Mouse (Mus musculus) hindbrain, embryonic 16.5 days (tissue): ENCODE data around the gene Ppip5k2. TPM values are rescaled to one million over a fixed set of nuclear protein-coding genes. Genes with fewer than 3 reads are reported as not detected.
A peak's percentile ranks its signal among the peaks of the same experiment; 100 is the strongest.

ENCODE experiments used
- ATAC-seq: fragments of 200-750 bp; cut with Nextera tagmentation; 2 replicates; pipeline ENCODE4 v1.8.0; 2017; ENCODE audit warnings: moderate TSS enrichment, moderate library complexity
- H3K27ac ChIP-seq: fragments of 300-500 bp; sonication (generic); 2 replicates; pipeline ENCODE4 v1.5.1; 2014; ENCODE audit warnings: low read depth, mild to moderate bottlenecking, control low read depth, low read length, moderate library complexity
- H3K27me3 ChIP-seq: fragments of 300-500 bp; sonication (generic); replicated peaks from 2 replicates; pipeline ENCODE4 v1.6.1; 2014; ENCODE audit warnings: low read length; ENCODE audit not compliant: control insufficient read depth, insufficient read depth
- H3K36me3 ChIP-seq: fragments of 300-500 bp; sonication (generic); 2 replicates; pipeline ENCODE4 v1.6.1; 2014; ENCODE audit warnings: mild to moderate bottlenecking, low read length, moderate library complexity, mixed read lengths; ENCODE audit not compliant: control insufficient read depth, insufficient read depth
- H3K4me1 ChIP-seq: fragments of 300-500 bp; sonication (generic); 2 replicates; pipeline ENCODE4 v1.6.1; 2014; ENCODE audit warnings: low read depth, low read length; ENCODE audit not compliant: control insufficient read depth, insufficient read depth
- H3K4me2 ChIP-seq: fragments of 300-500 bp; sonication (generic); 2 replicates; pipeline ENCODE4 v1.6.1; 2014; ENCODE audit warnings: mild to moderate bottlenecking, low read length, control low read depth, moderate library complexity
- H3K4me3 ChIP-seq: fragments of 300-500 bp; sonication (generic); 2 replicates; pipeline ENCODE4 v1.5.1; 2014; ENCODE audit warnings: mild to moderate bottlenecking, low read length, control low read depth, moderate library complexity
- H3K9ac ChIP-seq: fragments of 300-500 bp; sonication (generic); 2 replicates; pipeline ENCODE4 v1.6.1; 2014; ENCODE audit warnings: low read depth, mild to moderate bottlenecking, control low read depth, low read length, moderate library complexity
- H3K9me3 ChIP-seq: fragments of 300-500 bp; sonication (generic); 2 replicates; pipeline ENCODE4 v1.6.1; 2014; ENCODE audit warnings: mild to moderate bottlenecking, low read length, moderate library complexity; ENCODE audit not compliant: control insufficient read depth
- WGBS: fragments of 180-500 bp; shearing (Covaris S2); extraction: QIAGEN DNeasy Blood & Tissue Kit; methylation state at CpG from one replicate; pipeline ENCODE4 v1.1.7; 2014; 5-methylcytosine and 5-hydroxymethylcytosine counted together
- polyA plus RNA-seq: library from polyadenylated mRNA; unstranded; fragments of >200 nt; fragmentation: Nextera tagmentation; extraction: Ambion mirVana; gene quantifications from 2 replicates; pipeline ENCODE4 v1.2.1, GENCODE M21; 2015

Ppip5k2 gene
- polyA plus RNA-seq, 1 experiment from 2014 or later, result 45.5 TPM

GRCm38 (mm10) chr1:97660687-97661405, 109.4 kb downstream of the Ppip5k2 start:
- peak overlapping the region; percentile 99 for H3K27ac ChIP-seq
- H3K4me2 ChIP-seq, result peak overlapping the region; percentile 73
- peak; percentile 37 for ATAC-seq
- no peaks in the 10 kb centered on the region for H3K36me3 ChIP-seq
- H3K27me3 ChIP-seq, result no peaks in the 10 kb centered on the region
- no peaks in the 10 kb centered on the region for H3K9me3 ChIP-seq
- peaks cover 25% of the 10 kb centered on the region for H3K4me1 ChIP-seq
- H3K9ac ChIP-seq, result peak overlapping the region; percentile 97
- H3K4me3 ChIP-seq, result peak overlapping the region; percentile 62
- WGBS, result under 1% methylated on average over 81 of the region's 93 CpGs

- ATAC-seq, result no peak
These were observed 110.8 kb downstream of the Ppip5k2 start for GRCm38 (mm10) chr1:97659405-97659804.

GRCm38 (mm10) chr1:97657786-97658185, 112.4 kb downstream of the Ppip5k2 start:
- no peak overlapping the region for H3K27ac ChIP-seq
- H3K4me2 ChIP-seq, result peak overlapping the region; percentile 18; the same call in 1 of the 2 replicates
- WGBS, result 68% methylated on average over 2 of the region's 2 CpGs
- ATAC-seq, result no peak
- H3K36me3 ChIP-seq, result no peaks in the 10 kb centered on the region
- peaks cover 28% of the 10 kb centered on the region for H3K4me1 ChIP-seq
- no peak overlapping the region for H3K4me3 ChIP-seq
- H3K9me3 ChIP-seq, result no peaks in the 10 kb centered on the region
- no peaks in the 10 kb centered on the region for H3K27me3 ChIP-seq
- no peak overlapping the region for H3K9ac ChIP-seq

More at GRCm38 (mm10) chr1:97659405-97659804, 110.8 kb downstream of the Ppip5k2 start:
- peaks cover 28% of the 10 kb centered on the region for H3K4me1 ChIP-seq
- no peak overlapping the region for H3K27ac ChIP-seq
- no peaks in the 10 kb centered on the region for H3K27me3 ChIP-seq
- 37% methylated on average over 7 of the region's 7 CpGs for WGBS
- peak overlapping the region; percentile 62 for H3K4me3 ChIP-seq
- no peaks in the 10 kb centered on the region for H3K36me3 ChIP-seq
- H3K9me3 ChIP-seq, result no peaks in the 10 kb centered on the region
- H3K4me2 ChIP-seq, result peak overlapping the region; percentile 73
- H3K9ac ChIP-seq, result peak overlapping the region; percentile 29

- no peak for ATAC-seq
- Histone ChIP-seq H3K4me3 (no peak overlapping the region), H3K27me3 (no peaks in the 10 kb centered on the region), H3K36me3 (no peaks in the 10 kb centered on the region), H3K9me3 (no peaks in the 10 kb centered on the region), H3K4me1 (peaks cover 33% of the 10 kb centered on the region), H3K27ac (no peak overlapping the region), H3K4me2 (no peak overlapping the region), H3K9ac (no peak overlapping the region)
- 61% methylated on average over 2 of the region's 2 CpGs for WGBS
These were observed 113.0 kb downstream of the Ppip5k2 start for GRCm38 (mm10) chr1:97657201-97657600.

Other genes starting within 250 kb of the Ppip5k2 start
- gene D1Ertd622e, start 108.3 kb downstream of the Ppip5k2 start, polyA plus RNA-seq, result 59.7 and 60.5 TPM in 2 replicates
- gene Gin1, start 239 bp downstream of the Ppip5k2 start, polyA plus RNA-seq, result 14.0 TPM in 2 replicates